Mouse (Mus musculus) ZHBTc4 (cell line): ENCODE data around the gene Ptgfrn.

ENCODE experiments used
- DNase-seq: peaks from one replicate; pipeline ENCODE4 v3.0.0-alpha.2; 2011; ENCODE audit warnings: low read depth, low spot score

The Ptgfrn gene

DNA sequence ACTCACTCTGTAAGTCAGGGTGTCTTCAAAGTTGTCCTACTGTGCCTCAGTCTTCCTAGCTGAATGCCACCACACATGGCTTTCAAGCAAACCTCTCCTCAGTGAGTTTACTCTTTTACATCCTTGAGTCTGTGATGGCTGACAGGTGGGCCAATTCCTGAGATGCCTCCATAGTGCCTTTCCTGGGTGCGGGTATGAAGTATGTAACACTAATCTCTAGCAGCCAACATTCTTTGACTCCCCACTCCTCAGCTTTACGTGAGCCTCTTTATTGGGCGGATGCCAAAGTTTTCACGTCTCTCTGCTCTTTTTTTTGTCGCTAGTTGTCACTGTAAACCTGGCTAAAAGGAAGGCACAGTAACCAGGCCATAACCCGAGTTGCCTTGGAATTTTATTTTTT is 104.7 kb downstream of the Ptgfrn start:
- no peak for DNase-seq

DNA sequence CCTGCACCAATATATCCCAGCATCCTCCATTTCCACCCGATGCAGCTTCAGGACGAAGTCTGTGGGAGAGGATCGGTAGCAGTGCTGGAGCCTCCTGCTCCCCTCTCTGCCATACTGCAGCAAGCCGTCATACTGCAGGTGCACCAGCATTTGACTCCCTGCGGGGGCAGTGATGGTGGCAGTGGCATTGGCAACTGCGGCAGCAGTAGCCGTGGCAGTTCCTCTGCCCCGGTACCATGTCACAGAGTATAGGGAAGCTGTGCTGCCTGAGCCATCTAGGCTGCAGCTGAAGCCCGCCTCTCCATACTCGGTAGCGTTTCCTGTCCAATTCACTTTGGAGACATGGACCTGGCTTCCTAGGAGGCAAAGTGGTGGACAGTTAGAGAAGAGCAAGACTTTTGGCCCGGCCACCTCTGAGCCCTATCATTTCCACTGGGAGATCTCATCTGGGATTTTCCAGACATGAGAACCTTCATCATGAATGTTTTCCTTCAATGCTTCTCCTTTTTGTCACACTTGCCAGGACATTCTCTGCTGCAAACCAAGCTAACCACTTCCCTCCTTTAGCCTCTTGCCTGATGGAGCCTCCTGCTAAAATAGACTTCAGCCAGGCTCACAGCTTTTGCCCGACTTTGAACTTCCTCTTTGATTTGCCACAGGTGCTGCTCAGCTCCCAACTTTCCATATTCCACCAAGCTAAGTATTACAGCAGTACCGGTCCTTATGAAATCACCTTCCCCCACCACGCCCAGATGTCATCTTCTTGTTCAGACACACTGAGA is 106.3 kb downstream of the Ptgfrn start:
- DNase-seq: peak; percentile 38

GRCm38 (mm10) chr3:100999732-101000131 is 110.3 kb downstream of the Ptgfrn start:
- no peak for DNase-seq

DNA sequence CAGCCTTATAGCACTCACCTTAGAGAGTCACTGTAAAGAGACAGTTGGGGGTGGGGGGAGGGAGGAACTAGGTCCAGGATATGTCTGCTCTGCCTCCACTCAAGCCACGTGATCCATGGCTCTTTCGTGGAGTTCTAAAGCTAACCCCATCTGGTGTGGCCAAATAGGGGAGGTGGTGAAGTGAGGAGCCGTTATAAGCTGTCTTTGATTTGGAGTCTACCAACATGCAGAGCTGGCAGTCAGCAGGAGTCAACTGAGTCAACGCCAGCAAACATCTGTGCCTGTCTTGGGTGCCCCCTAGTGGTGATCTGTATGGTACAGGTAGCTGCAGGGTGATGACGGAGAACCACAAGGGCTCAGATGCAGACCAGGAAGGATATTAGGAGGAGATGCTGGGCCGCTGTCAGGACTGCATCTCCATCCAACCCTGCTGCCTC is 111.2 kb downstream of the Ptgfrn start:
- peak; percentile 91 for DNase-seq

- DNase-seq: no peak
These were observed 112.1 kb downstream of the Ptgfrn start for GRCm38 (mm10) chr3:100997785-100998570.

DNA sequence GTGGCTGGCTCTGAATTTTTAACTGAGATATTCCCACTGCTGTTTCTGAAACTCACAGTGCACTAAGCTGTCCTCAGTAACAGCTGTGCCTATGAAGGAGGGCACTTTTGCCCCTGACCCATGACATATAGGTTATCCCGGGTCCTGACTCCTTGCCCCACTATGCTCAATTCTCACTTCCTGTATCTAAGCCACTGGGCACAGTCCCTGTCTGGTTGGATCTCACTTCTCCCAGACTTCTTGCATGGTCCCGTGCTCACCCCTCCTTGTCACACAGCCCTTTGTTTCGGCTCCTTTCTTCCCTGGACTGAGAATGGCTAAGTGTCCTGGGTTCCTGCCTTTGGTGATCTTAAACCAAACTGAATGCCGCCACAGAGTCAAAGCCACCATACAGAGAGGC is 115.8 kb downstream of the Ptgfrn start:
- DNase-seq: no peak

GRCm38 (mm10) chr3:100993718-100994117 is 116.4 kb downstream of the Ptgfrn start:
- DNase-seq: no peak

GRCm38 (mm10) chr3:100993158-100993557 is 116.9 kb downstream of the Ptgfrn start:
- DNase-seq: no peak
